Mouse (Mus musculus) B cell, adult 62 days (primary cell): ENCODE data around the gene Olfr926. TPM values are rescaled to one million over a fixed set of nuclear protein-coding genes. Genes with fewer than 3 reads are reported as not detected.

Source experiments
- total RNA-seq: library from RNA; stranded (reverse); gene quantifications from 4 replicates; pipeline ENCODE4 v1.2.4, GENCODE M21; 2023

The Olfr926 gene
- total RNA-seq, result not detected in 4 replicates

GRCm38 (mm10) chr9:38876826-38877225, at the start of gene Olfr926:
Gene Olfr926, plus strand, starts transcription at chr9:38877126.

GRCm38 (mm10) chr9:38844149-38844548, 32.8 kb upstream of the Olfr926 start, which contains the start of gene Olfr924:
Gene Olfr924, plus strand, starts transcription at chr9:38844449.

GRCm38 (mm10) chr9:38854760-38855159, 22.2 kb upstream of the Olfr926 start, which contains the start of gene Olfr26:
Gene Olfr26, plus strand, starts transcription at chr9:38855060.

Other genes with a start within 250 kb of the Olfr926 start
- gene Olfr916, start 217.3 kb upstream of the Olfr926 start, total RNA-seq, result not detected in 4 replicates
- not detected in 4 replicates for gene Olfr917, start 211.3 kb upstream of the Olfr926 start, total RNA-seq
- gene Olfr918, start 202.5 kb upstream of the Olfr926 start, total RNA-seq, result not detected in 4 replicates
- gene Olfr919, start 173.5 kb upstream of the Olfr926 start, total RNA-seq, result not detected in 4 replicates
- gene Vwa5a, start 158.9 kb upstream of the Olfr926 start, total RNA-seq, result 7.6 to 11.5 TPM (median 10.3 TPM) in 4 replicates
- 0.09 to 0.13 TPM (median 0.09 TPM) in 3 of 4 replicates, not detected in the other for gene Olfr920, start 124.8 kb upstream of the Olfr926 start, total RNA-seq
- not detected in 4 replicates for gene Olfr921, start 104.1 kb upstream of the Olfr926 start, total RNA-seq
- not detected in 4 replicates for gene Olfr922, start 62.5 kb upstream of the Olfr926 start, total RNA-seq
- not detected in 4 replicates for gene Olfr923, start 50.6 kb upstream of the Olfr926 start, total RNA-seq
- not detected in 4 replicates for gene Olfr924, start 32.7 kb upstream of the Olfr926 start, total RNA-seq
- not detected in 4 replicates for gene Olfr26, start 22.1 kb upstream of the Olfr926 start, total RNA-seq
- not detected in 4 replicates for gene Olfr930, start 52.7 kb downstream of the Olfr926 start, total RNA-seq
- not detected in 4 replicates for gene Olfr933, start 95.2 kb downstream of the Olfr926 start, total RNA-seq
- not detected in 4 replicates for gene Olfr934, start 111.2 kb downstream of the Olfr926 start, total RNA-seq
- not detected in 4 replicates for gene Olfr935, start 122.6 kb downstream of the Olfr926 start, total RNA-seq
- gene Olfr146, start 146.3 kb downstream of the Olfr926 start, total RNA-seq, result not detected in 4 replicates
- gene Olfr937, start 187.8 kb downstream of the Olfr926 start, total RNA-seq, result not detected in 4 replicates
- not detected in 4 replicates for gene Olfr938, start 201.8 kb downstream of the Olfr926 start, total RNA-seq